Mouse (Mus musculus) heart, adult 8-10 months (tissue): ENCODE measurements around the gene Bmp3. TPM values are rescaled to one million over a fixed set of nuclear protein-coding genes. Genes with fewer than 3 reads are reported as not detected.

ENCODE experiments used
- DNase-seq: peaks from one replicate; pipeline ENCODE4 v3.0.0; 2022; ENCODE audit warnings: low spot score
- total RNA-seq, 4 experiments: library from RNA; stranded (reverse); gene quantifications; 2 replicates each; pipeline ENCODE4 v1.2.4; 2022

The Bmp3 gene
- total RNA-seq, 4 experiments from 2014 or later: 0.22 to 0.50 (median 0.36) TPM

- DNase-seq: peak; percentile 1
Observed at GRCm38 (mm10) chr5:98902339-98902738, 48.1 kb downstream of the Bmp3 start.

GRCm38 (mm10) chr5:98918716-98919115 is 64.5 kb downstream of the Bmp3 start:
- no peak for DNase-seq

- DNase-seq: no peak
Observed at GRCm38 (mm10) chr5:98921608-98922007, 67.4 kb downstream of the Bmp3 start.

GRCm38 (mm10) chr5:98922921-98923320 is 68.7 kb downstream of the Bmp3 start:
- DNase-seq: no peak

Other genes starting within 250 kb of the Bmp3 start
- gene Prkg2, start 182.9 kb downstream of the Bmp3 start, total RNA-seq: under 1 TPM; 0.20 to 0.25 (median 0.23) TPM